Mouse (Mus musculus) testis, adult 2 months (tissue): ENCODE measurements at regions not wholly inside any gene's neighbourhood (a gene's known extent, or its start where the extent isn't known, plus 50 kb on each side); places are given as distances from the start of the nearest gene placed in this dataset.
A peak's percentile ranks its signal among the peaks of the same experiment; 100 is the strongest.

Experiments
- H3K27ac ChIP-seq: fragments of 200-500 bp; 2 replicates; pipeline ENCODE4 v1.5.1; 2012; ENCODE audit warnings: low read depth, low read length; ENCODE audit not compliant: control insufficient read depth, insufficient read depth
- H3K27me3 ChIP-seq: fragments of 200-500 bp; 2 replicates; pipeline ENCODE4 v1.6.1; 2012; ENCODE audit warnings: mild to moderate bottlenecking, low read length, moderate library complexity; ENCODE audit not compliant: control insufficient read depth, insufficient read depth
- H3K36me3 ChIP-seq: fragments of 200-500 bp; 2 replicates; pipeline ENCODE4 v1.6.1; 2012; ENCODE audit warnings: mild to moderate bottlenecking, low read length; ENCODE audit not compliant: control insufficient read depth, insufficient read depth
- H3K4me1 ChIP-seq: fragments of 200-500 bp; 2 replicates; pipeline ENCODE4 v1.6.1; 2012; ENCODE audit warnings: low read length; ENCODE audit not compliant: control insufficient read depth, insufficient read depth
- H3K4me3 ChIP-seq: fragments of 200-500 bp; 2 replicates; pipeline ENCODE4 v1.5.1; 2012; ENCODE audit warnings: low read depth, mild to moderate bottlenecking, low read length, moderate library complexity, mixed read lengths; ENCODE audit not compliant: control insufficient read depth
- CTCF ChIP-seq: fragments of 200-500 bp; IDR thresholded peaks from 2 replicates; pipeline ENCODE4 v1.5.1; 2012; ENCODE audit warnings: low read depth, mild to moderate bottlenecking, inconsistent platforms, low read length, moderate library complexity; ENCODE audit not compliant: control insufficient read depth, insufficient read depth, insufficient replicate concordance
- POLR2A ChIP-seq: fragments of 200-500 bp; IDR thresholded peaks from 2 replicates; pipeline ENCODE4 v1.6.1; 2012; ENCODE audit warnings: low read depth, mild to moderate bottlenecking, inconsistent platforms, low read length, moderate library complexity; ENCODE audit not compliant: control insufficient read depth

DNA sequence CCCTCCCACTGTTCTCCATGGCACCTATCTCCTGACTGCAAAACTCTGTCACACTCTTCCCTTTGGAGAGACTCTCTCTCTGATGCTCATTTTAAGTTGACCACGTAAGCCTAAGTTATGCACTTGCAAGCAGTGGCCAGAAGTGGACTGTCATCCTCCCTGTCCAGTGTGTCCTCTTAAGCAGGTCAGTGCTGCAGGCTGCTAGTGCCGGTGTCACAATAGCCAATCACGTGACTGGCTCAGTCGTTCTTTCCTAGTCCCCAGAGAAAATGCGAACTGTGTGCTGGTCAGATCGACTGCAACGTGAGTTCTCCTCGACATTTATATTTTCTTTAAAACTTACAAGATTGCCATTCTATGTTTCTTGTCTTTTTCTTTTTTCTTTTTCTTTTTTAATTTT, 84.6 kb upstream of the Pced1b start:
- H3K27me3 ChIP-seq = no peaks in the 10 kb centered on the region
- H3K4me1 ChIP-seq = peaks cover 2% of the 10 kb centered on the region; the same call in 1 of the 2 replicates
- no peaks in the 10 kb centered on the region; the same call in 1 of the 2 replicates for H3K36me3 ChIP-seq
- TF ChIP-seq CTCF (no peak), POLR2A (no peak)
- H3K4me3 ChIP-seq = no peak overlapping the region
- H3K27ac ChIP-seq = no peak overlapping the region

DNA sequence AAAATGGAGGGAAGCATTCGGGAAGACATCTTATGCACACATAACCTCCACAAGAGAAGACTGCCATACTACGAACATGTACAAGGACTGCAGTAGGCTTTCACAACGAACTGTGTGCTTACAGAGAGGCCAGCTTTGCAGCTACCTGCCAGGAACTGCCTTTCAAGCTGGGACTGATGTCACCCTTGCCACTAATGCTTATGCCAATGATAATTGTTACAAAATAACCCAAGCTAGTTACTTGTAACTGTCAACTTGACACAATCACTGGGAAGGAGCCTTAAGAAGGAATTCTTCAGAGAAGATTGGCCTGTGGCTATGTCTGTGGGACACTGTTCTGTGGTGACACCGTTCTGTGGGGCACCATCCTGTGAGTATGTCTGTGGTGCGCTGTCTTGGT, 85.4 kb upstream of the Pced1b start:
- Histone ChIP-seq H3K36me3 (no peaks in the 10 kb centered on the region; the same call in 1 of the 2 replicates), H3K27me3 (no peaks in the 10 kb centered on the region), H3K4me1 (no peaks in the 10 kb centered on the region), H3K27ac (no peak overlapping the region), H3K4me3 (no peak overlapping the region)
- no peak for TF ChIP-seq POLR2A
- TF ChIP-seq CTCF = no peak

DNA sequence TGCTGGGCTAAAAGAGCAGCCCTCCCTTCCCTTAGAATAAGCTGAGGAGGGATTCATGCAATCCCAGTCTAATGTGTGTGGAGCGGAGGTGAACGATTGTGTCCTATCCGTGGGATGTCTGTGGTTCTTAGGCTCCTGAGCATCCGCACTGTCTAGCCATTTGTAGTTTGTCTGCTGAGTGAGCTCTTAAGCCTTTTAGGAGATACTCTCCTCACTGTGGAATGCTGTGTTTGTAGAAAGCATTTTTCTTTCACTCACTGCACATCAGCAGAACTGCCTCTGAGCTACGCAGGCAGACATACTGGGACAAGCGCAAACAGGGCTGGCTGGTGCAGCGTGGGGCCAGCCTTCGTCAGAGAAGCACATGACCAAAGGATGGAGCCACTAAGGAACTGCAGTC, 94.6 kb upstream of the Pced1b start:
- Histone ChIP-seq H3K4me1 (peaks cover 2% of the 10 kb centered on the region), H3K36me3 (no peaks in the 10 kb centered on the region), H3K27ac (no peak overlapping the region), H3K4me3 (no peak overlapping the region; the same call in 1 of the 2 replicates), H3K27me3 (no peaks in the 10 kb centered on the region)
- TF ChIP-seq POLR2A (no peak), CTCF (no peak)

DNA sequence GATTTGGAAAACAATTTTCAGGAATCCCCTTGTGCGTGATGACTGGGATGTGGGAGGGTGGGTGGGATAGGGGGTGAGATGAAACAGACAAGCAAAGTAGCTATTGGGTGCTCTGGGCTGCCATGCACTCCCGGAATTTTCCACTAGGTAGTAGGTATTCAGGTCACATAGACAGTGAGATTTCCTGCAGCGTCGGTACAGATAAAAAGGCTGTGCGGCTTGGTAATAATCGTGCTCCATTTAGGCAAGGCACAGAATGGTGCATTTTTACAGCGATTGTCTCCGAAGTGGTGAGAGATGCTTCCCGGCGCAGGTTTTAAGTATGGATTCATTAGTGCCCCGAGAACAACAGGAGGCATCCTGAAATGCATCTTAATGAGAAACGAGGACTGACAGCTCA, 95.1 kb upstream of the Pced1b start:
- H3K36me3 ChIP-seq = no peaks in the 10 kb centered on the region
- peaks cover 2% of the 10 kb centered on the region for H3K4me1 ChIP-seq
- peak overlapping the region; percentile 65 for H3K4me3 ChIP-seq
- H3K27ac ChIP-seq = no peak overlapping the region; the same call in 1 of the 2 replicates
- no peaks in the 10 kb centered on the region for H3K27me3 ChIP-seq
- TF ChIP-seq CTCF (no peak), POLR2A (no peak)

DNA sequence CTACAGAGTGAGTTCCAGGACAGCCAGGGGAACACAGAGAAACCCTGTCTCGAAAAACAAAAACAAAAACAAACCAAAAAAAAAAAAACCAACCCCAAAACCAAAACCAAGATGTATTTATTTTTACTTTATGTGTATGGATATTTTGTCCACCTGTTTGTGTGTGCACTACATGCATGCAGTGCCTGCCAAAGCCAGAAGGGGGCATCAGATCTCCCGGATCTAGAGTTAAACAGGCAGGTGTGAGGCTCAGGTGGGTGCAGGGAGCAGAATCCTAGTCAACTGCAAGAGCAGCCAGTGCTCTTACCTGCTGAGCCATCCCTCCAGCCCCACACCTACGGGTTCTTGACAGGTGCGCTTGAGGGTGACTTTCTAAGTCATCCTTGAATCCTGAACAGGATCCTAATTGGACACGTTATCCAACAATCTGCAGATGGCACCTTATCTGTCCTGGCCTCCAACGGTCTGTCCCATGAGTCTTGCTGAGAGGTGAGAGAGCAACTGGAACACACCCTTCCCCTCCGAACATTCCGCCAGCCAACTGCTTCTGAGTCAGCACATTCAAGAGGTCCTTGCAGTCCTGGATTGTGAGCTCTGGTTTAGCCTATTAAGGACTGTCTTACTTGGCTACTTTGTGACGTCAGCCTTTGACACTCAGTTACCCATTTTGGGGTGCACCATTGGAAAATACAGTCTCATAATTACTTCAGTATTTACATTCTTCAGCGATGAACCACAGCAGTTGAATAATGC, 95.4 kb upstream of the Slc38a4 start:
- Histone ChIP-seq H3K36me3 (no peaks in the 10 kb centered on the region), H3K4me3 (peak overlapping the region; percentile 81), H3K27me3 (no peaks in the 10 kb centered on the region), H3K4me1 (peaks cover 2% of the 10 kb centered on the region), H3K27ac (peak overlapping the region; percentile 89)
- TF ChIP-seq CTCF (peak; percentile 54; the same call in 1 of the 2 replicates), POLR2A (peak; percentile 86; the same call in 1 of the 2 replicates)

DNA sequence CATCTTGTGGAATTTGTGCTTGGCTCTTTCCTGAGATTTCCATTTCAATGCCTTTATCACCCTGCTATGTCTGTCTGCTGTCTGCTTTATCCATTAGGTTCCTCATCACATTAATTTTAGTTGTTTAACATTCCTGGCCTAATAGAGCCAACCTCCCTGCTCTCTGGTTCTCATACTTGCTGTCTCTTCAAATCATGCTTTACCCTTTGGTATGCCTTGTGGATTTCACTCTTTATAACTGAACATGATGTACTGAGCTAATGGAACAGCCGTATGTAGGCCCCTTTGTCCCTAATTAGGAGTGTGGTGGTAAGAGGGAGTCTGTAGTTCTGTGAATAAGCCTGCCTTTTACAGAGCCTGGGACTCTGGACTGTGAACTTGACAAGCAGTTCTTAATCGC, 86.2 kb upstream of the Slc38a4 start:
- Histone ChIP-seq H3K4me3 (no peak overlapping the region), H3K4me1 (peaks cover 7% of the 10 kb centered on the region), H3K27me3 (no peaks in the 10 kb centered on the region), H3K36me3 (no peaks in the 10 kb centered on the region), H3K27ac (no peak overlapping the region)
- TF ChIP-seq CTCF = no peak
- no peak for TF ChIP-seq POLR2A

DNA sequence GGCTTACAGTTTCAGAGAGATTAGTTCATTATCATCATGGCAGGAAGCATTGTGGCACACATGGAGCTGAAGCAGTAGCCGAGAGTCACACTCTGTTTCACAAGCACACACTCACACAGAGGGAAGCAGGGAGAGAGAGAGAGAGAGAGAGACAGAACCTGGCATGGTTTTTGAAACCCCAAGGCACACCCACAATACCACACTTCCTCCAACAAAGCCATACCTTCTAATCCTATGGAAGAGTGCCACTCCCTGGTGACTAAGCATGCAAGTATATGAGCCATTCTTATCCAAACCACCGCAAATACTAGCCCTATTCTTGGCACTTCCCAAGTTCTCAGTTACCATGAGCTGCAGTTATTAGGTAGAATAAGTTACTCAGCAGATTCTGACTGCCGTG, 82.5 kb upstream of the Slc38a4 start:
- H3K27me3 ChIP-seq = no peaks in the 10 kb centered on the region
- H3K4me3 ChIP-seq = no peak overlapping the region
- TF ChIP-seq POLR2A (no peak), CTCF (no peak)
- no peak overlapping the region for H3K27ac ChIP-seq
- no peaks in the 10 kb centered on the region for H3K36me3 ChIP-seq
- peaks cover 4% of the 10 kb centered on the region for H3K4me1 ChIP-seq
